Comparison of ENCODE assay signal across 21 mouse cellular contexts in the genomic region with DNA sequence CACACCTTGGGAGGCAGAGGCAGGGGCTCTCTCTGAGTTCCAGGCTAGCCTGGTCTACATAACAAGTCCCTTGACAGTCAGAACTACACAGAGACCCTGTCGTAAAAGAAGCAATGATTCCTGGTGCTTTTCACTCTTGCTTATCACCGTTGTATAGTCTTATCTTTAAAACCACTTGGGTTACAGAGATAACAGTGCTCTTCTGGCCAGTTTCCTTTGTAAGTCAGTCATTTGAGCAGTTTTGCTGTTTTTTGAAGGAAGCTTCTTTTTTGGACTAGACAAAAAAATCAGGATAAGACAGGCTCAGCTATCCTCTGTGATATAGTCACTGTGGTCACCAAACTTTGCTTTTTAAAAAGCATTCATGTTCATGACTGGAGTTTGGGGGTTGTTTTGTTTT. TPM values are rescaled to one million over a fixed set of nuclear protein-coding genes. Genes with fewer than 3 reads are reported as not detected.
DNase-seq lines count a peak whose midpoint lies in the region; TF ChIP-seq lines count a peak whose summit lies in the region.
"Had no signal": no experiment of that assay in that cellular context is flagged by ENCODE, and none has a peak within 500 bp of the region (broad histone marks: within the 10 kb centered on the region; RNA-seq: fewer than 3 reads in every experiment).

No protein-coding gene starts in this region.

- H3K27me3 ChIP-seq in MEL (ENCODE audit: control insufficient read depth in 1 of 2, insufficient read depth in 2 of 2, low read length in 2 of 2) = no peaks in the 10 kb centered on the region
- H3K27me3 ChIP-seq: CH12.LX, Patski had no signal

- DNase-seq in layer of hippocampus, adult 2 months (ENCODE audit: low spot score in 2 of 2) = no peak
- no peak for DNase-seq in layer of hippocampus, adult 18-20 months (ENCODE audit: low spot score in 2 of 2)
- DNase-seq in 416B (ENCODE audit: low read depth) (peak; percentile 60), MEL (ENCODE audit: low read depth, low spot score) (peak; percentile 23)
- no peak for DNase-seq in cerebellum, adult 18-20 months
- DNase-seq in testis, postnatal 14 days (ENCODE audit: low spot score) = no peak
- DNase-seq: adrenal gland, adult 2 months; adrenal gland, adult 8-10 months; adrenal gland, postnatal 10 days; adrenal gland, postnatal 14 days; adrenal gland, postnatal 25 days; adrenal gland, postnatal 36 days; B cell, adult 2 months; cerebellum, adult 11 months; cerebellum, adult 11-12 months; cerebellum, adult 2 months; cerebellum, adult 8-10 months; cerebellum, adult 9-10 months had no signal

- H3K4me1 ChIP-seq in MEL (ENCODE audit: control insufficient read depth in 1 of 2, insufficient read depth in 2 of 2, low read length in 2 of 2) = peaks cover 3 to 4% of the 10 kb centered on the region in 2 experiments; a peak in 3 of 4 replicates

- peak overlapping the region; percentile 43; the same call in 1 of the 2 replicates for H3K27ac ChIP-seq in layer of hippocampus, adult 2 months
- H3K27ac ChIP-seq in MEL (ENCODE audit: control insufficient read depth, low read depth, low read length) = no peak overlapping the region

- no peak for TF ChIP-seq CTCF in layer of hippocampus, adult 2 months (conservative IDR thresholded peaks at IDR 0.05)
- TF ChIP-seq CTCF in MEL (IDR thresholded peaks at IDR 0.05 in 2 of 3, conservative IDR thresholded peaks at IDR 0.05 in 1 of 3; ENCODE audit: control insufficient read depth in 1 of 3, insufficient read depth in 1 of 3, low read depth in 2 of 3, low read length in 3 of 3, poor library complexity in 1 of 3, severe bottlenecking in 1 of 3) = no peak

- H3K9ac ChIP-seq in MEL (ENCODE audit: control insufficient read depth, low read depth, low read length, poor library complexity, severe bottlenecking) = no peak overlapping the region

- H3K9me3 ChIP-seq in MEL (replicated peaks; ENCODE audit: insufficient read depth, low read length) = no peaks in the 10 kb centered on the region
- H3K9me3 ChIP-seq: G1E had no signal

- H3K79me2 ChIP-seq in MEL (ENCODE audit: control insufficient read depth, insufficient read depth, low read length, poor library complexity) = no peaks in the 10 kb centered on the region

- H3K36me3 ChIP-seq in MEL (ENCODE audit: control insufficient read depth in 1 of 2, insufficient read depth in 2 of 2, low read length in 2 of 2) = peaks cover 11% of the 10 kb centered on the region in 2 experiments

- H3K4me3 ChIP-seq in layer of hippocampus, adult 2 months = no peak overlapping the region
- no peak overlapping the region for H3K4me3 ChIP-seq in MEL (ENCODE audit: control insufficient read depth in 1 of 2, insufficient read depth in 1 of 2, low read depth in 2 of 2, low read length in 2 of 2)

- TF ChIP-seq EP300 in MEL (IDR thresholded peaks at IDR 0.05; ENCODE audit: low read depth in 1 of 2, low read length in 2 of 2) = peak; percentile 56 to 62; a peak in 3 of 4 replicates

- TF ChIP-seq POLR2A in MEL (IDR thresholded peaks at IDR 0.05; ENCODE audit: control insufficient read depth in 1 of 2, insufficient read depth in 1 of 2, low read depth in 1 of 2, low read length in 2 of 2, poor library complexity in 1 of 2) = no peak

- no peak for TF ChIP-seq RAD21 in MEL (IDR thresholded peaks at IDR 0.05; ENCODE audit: low read depth, low read length)

TF ChIP-seq in MEL, 35 proteins besides CTCF, POLR2A, EP300 and RAD21:
- TF ChIP-seq NRF1 (IDR thresholded peaks at IDR 0.05; ENCODE audit: insufficient read depth, low read depth, low read length, poor library complexity, severe bottlenecking) (no peak), MAX (IDR thresholded peaks at IDR 0.05; ENCODE audit: low read length) (no peak), CHD1 (IDR thresholded peaks at IDR 0.05; ENCODE audit: low read depth, low read length) (no peak), GATA1 (IDR thresholded peaks at IDR 0.05; ENCODE audit: low read depth, low read length) (peak; percentile 93), TCF12 (IDR thresholded peaks at IDR 0.05; ENCODE audit: low read depth, low read length) (peak; percentile 51; the same call in 1 of the 2 replicates), ZNF384 (IDR thresholded peaks at IDR 0.05; ENCODE audit: low read depth, low read length) (no peak), MAFK (IDR thresholded peaks at IDR 0.05; ENCODE audit: borderline replicate concordance, low read depth, low read length) (no peak), KAT2A (conservative IDR thresholded peaks at IDR 0.05; ENCODE audit: low read depth, low read length) (no peak), HCFC1 (IDR thresholded peaks at IDR 0.05; ENCODE audit: low read depth, low read length) (no peak), USF2 (IDR thresholded peaks at IDR 0.05; ENCODE audit: borderline replicate concordance in 1 of 2, insufficient read depth in 1 of 2, low read depth in 1 of 2, low read length in 2 of 2) (no peak), RCOR1 (IDR thresholded peaks at IDR 0.05; ENCODE audit: low read depth, low read length) (peak; percentile 41; the same call in 1 of the 2 replicates)
TF ChIP-seq in MEL: peak in this region for 3.

RNA-seq across cellular contexts. Expression of gene Aar2, which starts 14.4 kb away (rescaled TPM):
- total RNA-seq in layer of hippocampus, adult 2 months (2021) = 10 to 100 TPM; 35.6 to 39.0 TPM
- 10 to 100 TPM; 34.4 to 34.7 TPM for total RNA-seq in layer of hippocampus, adult 18-20 months (2021)
- total RNA-seq in MEL (2012; rRNA removed) = 24.2 and 28.2 TPM in 2 replicates
- polyA plus RNA-seq in MEL (2012; ENCODE audit: insufficient read depth in 1 of 2, insufficient read length in 2 of 2, low read depth in 1 of 2, low replicate concordance in 2 of 2, missing spikeins in 1 of 2) = 10 to 100 TPM in 1 of 2 experiments, not detected in 1; 34.1 TPM

RNA-seq across cellular contexts. Expression of gene Dlgap4, which starts 51.7 kb away (rescaled TPM):
- total RNA-seq in layer of hippocampus, adult 2 months (2021) = 100 to 1,000 TPM; 194 to 198 TPM
- 100 to 1,000 TPM; 199 to 207 TPM for total RNA-seq in layer of hippocampus, adult 18-20 months (2021)
- total RNA-seq in MEL (2012; rRNA removed) = 10.3 and 10.4 TPM in 2 replicates
- 10 to 100 TPM in 1 of 2 experiments, not detected in 1; 39.6 TPM for polyA plus RNA-seq in MEL (2012; ENCODE audit: insufficient read depth in 1 of 2, insufficient read length in 2 of 2, low read depth in 1 of 2, low replicate concordance in 2 of 2, missing spikeins in 1 of 2)

Comparison
In these comparisons a context has a peak if more than half of its experiments do, and no peak if none do; other contexts are left out.
1. DNase-seq: peak in 416B (single experiment) and MEL (single experiment); none in layer of hippocampus, adult 2 months (0 of 2), layer of hippocampus, adult 18-20 months (0 of 2), cerebellum, adult 18-20 months (0 of 2) and testis, postnatal 14 days (single experiment).
2. RNA of gene Dlgap4, which starts 51.7 kb away (total RNA-seq): 199 to 207 TPM in layer of hippocampus, adult 18-20 months and 194 to 198 TPM in layer of hippocampus, adult 2 months; 10.3 to 10.4 TPM in MEL; every median in the first group is over 10 times any median in the second.